Mouse (Mus musculus) heart, postnatal 0 days (tissue): ENCODE data around the gene Atf2.

Experiments used
- CTCF ChIP-seq: IDR thresholded peaks from 2 replicates; pipeline ENCODE4 v1.5.1; 2016; ENCODE audit warnings: antibody characterized with exemption, control low read depth, low read depth
- EP300 ChIP-seq: IDR thresholded peaks from 2 replicates; pipeline ENCODE4 v1.6.1; 2016; ENCODE audit warnings: antibody characterized with exemption, low read depth

GRCm38 (mm10) chr2:73941281-73941680 is 48.8 kb upstream of the Atf2 start:
- TF ChIP-seq CTCF (no peak), EP300 (no peak)
